Mouse (Mus musculus) kidney, postnatal 0 days (tissue): ENCODE data around the gene Fgfr2. TPM values are rescaled to one million over a fixed set of nuclear protein-coding genes. Genes with fewer than 3 reads are reported as not detected.
A peak's percentile ranks its signal among the peaks of the same experiment; 100 is the strongest.
"Not testable (repeated sequence)": the region's sequence is repeated elsewhere in the genome, so short reads cannot be mapped to it uniquely, and the experiment has no call there.

Source experiments
- ATAC-seq: fragments of 200-750 bp; cut with Nextera tagmentation; replicated peaks from 2 replicates; pipeline ENCODE4 v1.8.0; 2017; ENCODE audit warnings: low read depth, moderate number of reproducible peaks, moderate TSS enrichment, moderate library complexity; ENCODE audit not compliant: low FRiP score
- DNase-seq: peaks from one replicate; pipeline ENCODE4 v3.0.0-alpha.2; 2016; ENCODE audit warnings: low spot score
- H3K27ac ChIP-seq: fragments of 300-500 bp; sonication (generic); 2 replicates; pipeline ENCODE4 v1.5.1; 2014; ENCODE audit warnings: mild to moderate bottlenecking
- H3K27me3 ChIP-seq: fragments of 300-500 bp; sonication (generic); 2 replicates; pipeline ENCODE4 v1.6.1; 2014; ENCODE audit warnings: low read length, mixed read lengths; ENCODE audit not compliant: insufficient read depth
- H3K36me3 ChIP-seq: fragments of 300-500 bp; sonication (generic); 2 replicates; pipeline ENCODE4 v1.6.1; 2014; ENCODE audit warnings: low read length, mixed read lengths; ENCODE audit not compliant: insufficient read depth
- H3K4me1 ChIP-seq: fragments of 300-500 bp; sonication (generic); replicated peaks from 2 replicates; pipeline ENCODE4 v1.6.1; 2014; ENCODE audit warnings: antibody characterized with exemption, low read length, mixed read lengths; ENCODE audit not compliant: insufficient read depth
- H3K4me2 ChIP-seq: fragments of 300-500 bp; sonication (generic); 2 replicates; pipeline ENCODE4 v1.6.1; 2014; ENCODE audit warnings: mild to moderate bottlenecking, low read length, moderate library complexity, mixed read lengths
- H3K4me3 ChIP-seq: fragments of 300-500 bp; sonication (generic); replicated peaks from 2 replicates; pipeline ENCODE4 v1.5.1; 2014; ENCODE audit warnings: low read depth, low read length
- H3K9ac ChIP-seq: fragments of 300-500 bp; sonication (generic); 2 replicates; pipeline ENCODE4 v1.6.1; 2014; ENCODE audit warnings: low read depth, low read length
- H3K9me3 ChIP-seq: fragments of 300-500 bp; sonication (generic); replicated peaks from 2 replicates; pipeline ENCODE4 v1.6.1; 2016; ENCODE audit warnings: low read length, inconsistent platforms, mixed read lengths
- CTCF ChIP-seq: IDR thresholded peaks from 2 replicates; pipeline ENCODE4 v1.5.1; 2016; ENCODE audit warnings: antibody characterized with exemption, low read depth, mild to moderate bottlenecking, moderate library complexity
- WGBS: fragments of 180-500 bp; shearing (Covaris S2); extraction: QIAGEN DNeasy Blood & Tissue Kit; methylation state at CpG from one replicate; pipeline ENCODE4 v1.1.7; 2014; 5-methylcytosine and 5-hydroxymethylcytosine counted together
- polyA plus RNA-seq: library from polyadenylated mRNA; unstranded; fragments of >200 nt; fragmentation: Nextera tagmentation; extraction: Ambion mirVana; gene quantifications from 2 replicates; pipeline ENCODE4 v1.2.1, GENCODE M21; 2015

The Fgfr2 gene
- polyA plus RNA-seq, 1 experiment from 2014 or later = 79.8 TPM

DNA sequence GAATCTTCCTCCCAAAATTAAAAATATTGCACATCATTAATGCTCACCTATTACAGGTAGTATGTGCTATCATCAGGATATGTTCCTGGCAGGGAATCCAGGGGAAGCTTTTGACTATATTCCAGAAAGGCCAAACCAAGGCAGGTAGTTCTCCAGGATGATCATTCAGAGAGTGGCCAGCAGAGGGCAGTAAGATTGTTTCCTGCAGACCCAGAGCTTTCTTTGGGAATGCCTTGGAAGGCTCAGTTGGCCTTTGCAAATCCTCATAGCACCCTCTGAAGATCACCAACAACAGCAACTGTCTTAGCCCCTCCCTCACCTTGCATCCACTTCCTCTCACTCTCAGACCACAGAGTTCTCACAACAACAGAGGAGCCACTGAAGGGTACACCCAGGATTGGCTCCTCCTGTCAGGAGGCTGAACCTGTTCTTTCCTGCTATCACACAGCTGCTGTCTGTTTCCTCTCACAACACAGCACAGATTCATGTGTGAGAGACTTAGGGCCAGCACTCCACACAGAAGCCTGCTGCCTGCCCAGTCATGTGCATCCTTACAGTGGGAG is 2068.3 kb downstream of the Fgfr2 start:
- TF ChIP-seq CTCF = peak; percentile 66
- H3K27me3 ChIP-seq = no peaks in the 10 kb centered on the region
- no peak overlapping the region for H3K4me3 ChIP-seq
- no peak overlapping the region for H3K27ac ChIP-seq
- DNase-seq (peak; percentile 27), ATAC-seq (no peak)
- no peak overlapping the region for H3K4me2 ChIP-seq
- no peaks in the 10 kb centered on the region for H3K36me3 ChIP-seq
- H3K9me3 ChIP-seq = no peaks in the 10 kb centered on the region
- no peaks in the 10 kb centered on the region for H3K4me1 ChIP-seq
- H3K9ac ChIP-seq = no peak overlapping the region

DNA sequence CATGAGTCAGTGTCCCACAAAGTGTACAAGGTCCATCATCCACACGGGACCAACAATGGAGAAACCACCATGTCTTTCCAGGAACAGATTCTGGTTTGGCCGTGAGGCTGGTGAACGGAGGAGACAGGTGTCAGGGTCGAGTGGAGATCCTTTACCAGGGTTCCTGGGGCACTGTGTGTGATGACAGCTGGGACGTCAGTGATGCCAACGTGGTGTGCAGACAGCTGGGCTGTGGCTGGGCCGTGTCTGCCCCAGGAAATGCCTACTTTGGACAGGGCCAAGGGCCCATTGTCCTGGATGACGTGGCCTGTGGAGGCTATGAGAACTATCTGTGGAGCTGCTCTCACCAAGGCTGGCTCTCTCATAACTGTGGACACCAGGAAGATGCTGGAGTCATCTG is 2073.3 kb downstream of the Fgfr2 start:
- not testable (repeated sequence) for H3K27me3 ChIP-seq, ATAC-seq, H3K4me1 ChIP-seq, H3K9ac ChIP-seq, H3K4me2 ChIP-seq, DNase-seq, H3K36me3 ChIP-seq, H3K4me3 ChIP-seq, H3K9me3 ChIP-seq, H3K27ac ChIP-seq
- 90% methylated on average over 8 of the region's 8 CpGs for WGBS

DNA sequence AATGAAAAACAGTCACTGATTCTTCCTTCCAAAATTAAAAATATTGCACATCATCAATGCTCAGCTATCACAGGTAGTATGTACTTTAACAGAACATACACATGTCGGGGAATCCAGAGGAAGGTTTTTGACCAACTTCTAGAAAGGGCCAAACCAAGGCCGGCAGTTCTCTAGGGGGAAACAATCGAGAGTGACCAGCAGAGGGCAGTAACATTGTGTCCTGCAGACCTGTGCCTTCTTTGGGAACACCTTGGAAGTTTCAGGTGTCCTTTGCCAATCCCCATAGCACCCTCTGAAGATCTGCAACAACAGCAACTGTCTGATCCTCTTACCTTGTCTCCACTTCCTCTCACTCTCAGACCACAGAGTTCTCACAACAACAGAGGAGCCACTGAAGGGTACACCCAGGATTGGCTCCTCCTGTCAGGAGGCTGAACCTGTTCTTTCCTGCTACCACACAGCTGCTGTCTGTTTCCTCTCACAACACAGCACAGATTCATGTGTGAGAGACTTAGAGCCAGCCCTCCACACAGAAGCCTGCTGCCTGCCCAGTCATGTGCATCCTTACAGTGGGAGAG is 2077.8 kb downstream of the Fgfr2 start:
- ATAC-seq (0 out of 2 replicates have a peak, but pooled peaks have one; percentile 17), DNase-seq (peak; percentile 14)
- H3K4me3 ChIP-seq, H3K36me3 ChIP-seq, H3K4me2 ChIP-seq, H3K4me1 ChIP-seq, H3K27ac ChIP-seq, H3K9me3 ChIP-seq, H3K9ac ChIP-seq, H3K27me3 ChIP-seq: not testable (repeated sequence)
- 34% methylated on average over 3 of the region's 3 CpGs for WGBS
- peak; percentile 58 for TF ChIP-seq CTCF

DNA sequence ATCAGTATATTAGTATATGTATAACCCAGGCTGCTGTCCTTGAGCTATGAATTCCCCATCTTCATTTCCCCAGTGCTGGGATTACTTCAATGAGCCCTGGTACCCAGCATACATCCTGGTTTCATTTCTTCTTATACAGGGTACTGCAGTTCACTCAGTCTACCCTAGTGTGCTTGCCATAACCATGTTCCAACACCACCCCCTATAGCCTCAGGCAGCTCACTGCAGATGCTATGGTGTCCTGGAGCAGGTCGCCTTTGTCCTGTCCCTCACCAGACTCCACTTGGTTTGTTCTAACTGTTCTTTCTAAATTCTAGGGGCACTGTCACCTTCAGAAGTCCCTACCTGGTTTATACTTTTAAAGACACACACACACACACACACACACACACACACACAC is 2080.5 kb downstream of the Fgfr2 start:
- 65% methylated on average over 1 of the region's 1 CpGs for WGBS
- Histone ChIP-seq H3K9ac (no peak overlapping the region), H3K4me3 (no peak overlapping the region), H3K36me3 (no peaks in the 10 kb centered on the region), H3K27ac (no peak overlapping the region), H3K4me1 (no peaks in the 10 kb centered on the region), H3K4me2 (no peak overlapping the region), H3K27me3 (no peaks in the 10 kb centered on the region), H3K9me3 (no peaks in the 10 kb centered on the region)
- DNase-seq (no peak), ATAC-seq (no peak)
- peak; percentile 37; the same call in 1 of the 2 replicates for TF ChIP-seq CTCF

DNA sequence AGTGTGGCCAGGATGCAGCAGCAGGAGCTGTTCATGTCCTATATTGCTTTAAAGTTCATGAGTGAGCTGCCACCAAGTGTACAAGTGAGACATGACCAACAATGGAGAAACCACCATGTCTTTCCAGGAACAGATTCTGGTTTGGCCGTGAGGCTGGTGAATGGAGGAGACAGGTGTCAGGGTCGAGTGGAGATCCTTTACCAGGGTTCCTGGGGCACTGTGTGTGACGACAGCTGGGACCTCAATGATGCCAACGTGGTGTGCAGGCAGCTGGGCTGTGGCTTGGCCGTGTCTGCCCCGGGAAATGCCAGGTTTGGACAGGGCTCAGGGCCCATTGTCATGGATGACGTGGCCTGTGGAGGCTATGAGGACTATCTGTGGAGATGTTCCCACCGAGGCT is 2082.4 kb downstream of the Fgfr2 start:
- ATAC-seq, H3K4me1 ChIP-seq, H3K36me3 ChIP-seq, H3K27ac ChIP-seq, H3K4me3 ChIP-seq, H3K9me3 ChIP-seq, H3K9ac ChIP-seq, DNase-seq, H3K4me2 ChIP-seq, H3K27me3 ChIP-seq: not testable (repeated sequence)
- WGBS = 83% methylated on average over 8 of the region's 8 CpGs

DNA sequence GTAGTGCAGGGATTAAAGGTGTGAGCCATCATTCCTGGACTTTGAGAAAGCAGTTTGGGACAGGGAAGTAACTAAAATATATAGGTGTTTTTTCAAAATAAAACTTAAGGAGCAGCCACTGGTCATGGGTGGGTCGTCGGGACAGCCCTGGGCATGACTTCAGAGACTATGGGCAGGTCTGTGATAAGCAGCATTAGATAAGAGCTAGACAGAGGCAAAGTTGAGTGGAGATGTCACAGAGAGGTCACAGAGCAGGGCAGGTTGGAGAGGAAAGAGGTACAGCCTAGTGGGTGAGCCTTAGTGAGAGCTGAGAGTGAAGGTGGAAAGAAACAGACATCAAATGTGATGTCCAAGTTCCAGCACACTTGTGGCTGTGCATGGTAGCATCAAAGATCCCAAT is 2086.1 kb downstream of the Fgfr2 start:
- Histone ChIP-seq H3K9me3 (no peaks in the 10 kb centered on the region), H3K4me1 (no peaks in the 10 kb centered on the region), H3K27ac (no peak overlapping the region), H3K36me3 (no peaks in the 10 kb centered on the region), H3K4me3 (no peak overlapping the region), H3K27me3 (no peaks in the 10 kb centered on the region), H3K9ac (no peak overlapping the region), H3K4me2 (no peak overlapping the region)
- no peak for DNase-seq
- no peak for ATAC-seq
- TF ChIP-seq CTCF = no peak
- WGBS = 81% methylated on average over 2 of the region's 2 CpGs

DNA sequence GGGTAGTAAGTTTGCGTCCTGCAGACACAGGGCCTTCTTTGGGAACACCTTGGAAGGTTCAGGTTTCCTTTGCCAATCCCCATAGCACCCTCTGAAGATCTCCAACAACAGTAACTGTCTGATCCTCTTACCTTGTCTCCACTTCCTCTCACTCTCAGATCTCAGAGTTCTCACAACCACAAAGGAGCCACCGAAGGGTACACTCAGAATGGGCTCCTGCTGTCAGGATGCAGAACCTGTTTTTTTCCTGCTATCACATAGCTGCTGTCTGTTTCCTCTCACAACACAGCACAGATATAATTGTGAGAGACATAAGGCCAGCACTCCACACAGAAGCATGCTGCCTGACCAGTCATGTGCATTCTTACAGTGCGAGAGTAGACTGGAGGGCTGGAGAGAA is 2086.8 kb downstream of the Fgfr2 start:
- 79% methylated on average over 3 of the region's 3 CpGs for WGBS
- no peaks in the 10 kb centered on the region for H3K4me1 ChIP-seq
- H3K9ac ChIP-seq = no peak overlapping the region
- no peaks in the 10 kb centered on the region for H3K27me3 ChIP-seq
- TF ChIP-seq CTCF = no peak
- H3K9me3 ChIP-seq = no peaks in the 10 kb centered on the region
- DNase-seq (no peak), ATAC-seq (no peak)
- H3K4me2 ChIP-seq = no peak overlapping the region
- H3K4me3 ChIP-seq = no peak overlapping the region
- H3K36me3 ChIP-seq = no peaks in the 10 kb centered on the region
- no peak overlapping the region for H3K27ac ChIP-seq
